25 mouse cellular contexts compared by ENCODE assay signal in genomic region chr11:37798783-37799318, GRCm38 (mm10).
"Had no signal": no experiment of that assay in that cellular context is flagged by ENCODE, and none has a peak within 500 bp of the region (broad histone marks: within the 10 kb centered on the region; RNA-seq: fewer than 3 reads in every experiment).

No protein-coding gene starts in this region.

- ATAC-seq: forebrain, postnatal 0 days; hindbrain, postnatal 0 days; intestine, postnatal 0 days; liver, embryonic 12.5 days had no signal

- H3K9ac ChIP-seq: forebrain, postnatal 0 days; heart, embryonic 13.5 days; heart, embryonic 15.5 days; hindbrain, embryonic 13.5 days; hindbrain, embryonic 15.5 days; limb, embryonic 15.5 days; liver, embryonic 12.5 days; liver, embryonic 14.5 days had no signal

- H3K9me3 ChIP-seq: heart, embryonic 13.5 days; heart, embryonic 15.5 days; hindbrain, embryonic 13.5 days; hindbrain, embryonic 15.5 days; limb, embryonic 15.5 days; liver, embryonic 12.5 days had no signal

- H3K27me3 ChIP-seq: heart, embryonic 13.5 days; heart, embryonic 15.5 days; hindbrain, embryonic 13.5 days; hindbrain, embryonic 15.5 days; limb, embryonic 15.5 days; liver, embryonic 12.5 days had no signal

- H3K36me3 ChIP-seq: heart, embryonic 13.5 days; heart, embryonic 15.5 days; hindbrain, embryonic 13.5 days; hindbrain, embryonic 15.5 days; limb, embryonic 15.5 days; liver, embryonic 12.5 days had no signal

- H3K4me3 ChIP-seq: heart, adult 2 months; heart, embryonic 13.5 days; heart, embryonic 15.5 days; hindbrain, embryonic 13.5 days; hindbrain, embryonic 15.5 days; layer of hippocampus, adult 2 months; left cerebral cortex, adult 2 months; limb, embryonic 15.5 days; liver, embryonic 12.5 days had no signal

- H3K4me1 ChIP-seq: heart, embryonic 13.5 days; heart, embryonic 15.5 days; hindbrain, embryonic 13.5 days; hindbrain, embryonic 15.5 days; limb, embryonic 15.5 days; liver, embryonic 12.5 days had no signal

- DNase-seq: forebrain, postnatal 0 days; gastrocnemius, postnatal 14 days; gastrocnemius, postnatal 36 days; heart, adult 11 months; heart, adult 2 months; heart, postnatal 14 days; heart, postnatal 36 days; kidney, adult 18-20 months; kidney, adult 8-10 months; kidney, postnatal 10 days; kidney, postnatal 25 days; kidney, postnatal 4 days; left cerebral cortex, postnatal 4 days had no signal

- H3K27ac ChIP-seq: heart, adult 2 months; heart, embryonic 13.5 days; heart, embryonic 15.5 days; hindbrain, embryonic 13.5 days; hindbrain, embryonic 15.5 days; hindbrain, postnatal 0 days; layer of hippocampus, adult 2 months; left cerebral cortex, adult 2 months; limb, embryonic 15.5 days; liver, embryonic 12.5 days; liver, embryonic 14.5 days had no signal

- H3K4me2 ChIP-seq: heart, embryonic 11.5 days; heart, embryonic 13.5 days; heart, embryonic 15.5 days; hindbrain, embryonic 13.5 days; hindbrain, embryonic 15.5 days; limb, embryonic 15.5 days; liver, embryonic 12.5 days had no signal
